Mouse (Mus musculus) MEL (cell line): ENCODE results near the gene Ccdc38.

ENCODE experiments used
- CTCF ChIP-seq, 3 experiments: IDR thresholded peaks in 2 of 3; conservative IDR thresholded peaks in 1 of 3; 2 replicates each; pipeline ENCODE4 v1.5.1; 2011 to 2012; ENCODE audit warnings: low read length in 3 of 3, low read depth in 2 of 3, mild to moderate bottlenecking in 2 of 3, improper control_type of control experiment in 1 of 3, inconsistent platforms in 1 of 3, mixed read lengths in 1 of 3, moderate library complexity in 1 of 3; ENCODE audit not compliant: control insufficient read depth in 1 of 3, insufficient read depth in 1 of 3, poor library complexity in 1 of 3, severe bottlenecking in 1 of 3
- EP300 ChIP-seq, 2 experiments: IDR thresholded peaks; 2 replicates each; pipeline ENCODE4 v1.6.1; 2011; ENCODE audit warnings: improper control_type of control experiment in 2 of 2, low read length in 2 of 2, low read depth in 1 of 2, mild to moderate bottlenecking in 1 of 2
- MAFK ChIP-seq: IDR thresholded peaks from 2 replicates; pipeline ENCODE4 v1.6.1; 2011; ENCODE audit warnings: low read depth, mild to moderate bottlenecking, low read length, improper control_type of control experiment, borderline replicate concordance
- TAL1 ChIP-seq: IDR thresholded peaks from 2 replicates; pipeline ENCODE4 v1.6.1; 2012; ENCODE audit warnings: mild to moderate bottlenecking, inconsistent platforms, low read length, moderate library complexity, mixed read lengths

- TF ChIP-seq CTCF (IDR thresholded peaks at IDR 0.05 in 2 of 3, conservative IDR thresholded peaks at IDR 0.05 in 1 of 3; ENCODE audit: control insufficient read depth in 1 of 3, insufficient read depth in 1 of 3, low read depth in 2 of 3, low read length in 3 of 3, poor library complexity in 1 of 3, severe bottlenecking in 1 of 3) (no peak), TAL1 (no peak), EP300 (IDR thresholded peaks at IDR 0.05; ENCODE audit: low read depth in 1 of 2, low read length in 2 of 2) (no peak), MAFK (no peak)
These were observed 56.2 kb downstream of the Ccdc38 start for GRCm38 (mm10) chr10:93596641-93597040.
